Mouse (Mus musculus): Measurements from ENCODE around the gene Pcsk1n. TPM values are rescaled to one million over a fixed set of nuclear protein-coding genes. Genes with fewer than 3 reads are reported as not detected.

Gene Pcsk1n
- polyA plus RNA-seq, 1 experiment: 10.0 TPM

DNA sequence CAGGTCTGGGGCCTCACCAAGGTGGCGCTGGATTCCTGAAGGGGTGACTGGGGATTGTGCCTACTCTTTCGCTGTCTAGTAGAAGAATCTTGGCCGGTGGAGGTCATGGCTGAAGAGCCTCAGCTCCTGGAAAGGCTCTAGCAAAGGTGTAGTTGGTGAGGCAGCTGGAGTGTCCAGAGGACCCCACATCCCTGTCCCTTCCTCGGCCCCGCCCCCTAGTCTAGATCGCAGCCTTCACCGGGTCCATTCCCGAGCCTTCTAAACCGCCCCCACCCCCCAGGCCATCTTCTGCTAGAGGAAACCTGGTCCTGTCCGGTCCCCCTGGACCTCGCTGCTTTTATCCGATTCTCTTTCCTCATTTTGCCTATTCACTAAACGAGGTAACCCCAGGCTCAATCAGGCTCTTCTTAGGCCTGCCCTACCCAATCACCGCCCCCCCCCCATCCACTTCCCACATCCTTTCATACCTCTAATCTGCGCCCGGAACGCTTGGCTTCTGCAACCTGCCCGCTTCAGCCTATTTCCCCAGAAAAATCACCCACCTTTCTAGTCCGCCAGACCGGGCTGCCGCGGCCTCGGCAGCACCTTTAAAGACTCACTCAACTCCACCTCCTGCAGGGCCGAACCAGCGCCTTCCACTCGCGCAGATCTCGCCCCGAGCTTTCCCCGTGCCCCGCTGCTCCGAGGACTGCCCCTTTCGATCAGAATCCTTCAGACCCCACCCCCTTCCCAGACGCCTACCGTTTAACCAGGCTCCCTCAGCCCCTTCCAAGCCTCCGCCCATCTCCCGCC lies 27.7 kb downstream of the Pcsk1n start, which contains the start of gene Hdac6:
Gene Hdac6, minus strand, starts transcription at position 782 of the 792 bp plus-strand sequence.
- H3K27ac ChIP-seq (ENCODE audit: control insufficient read depth, insufficient read depth, low read depth, low read length): peak within 1 kb of the TSS; percentile 69
- peak within 1 kb of the TSS; percentile 85 for H3K4me3 ChIP-seq (ENCODE audit: control insufficient read depth, low read depth, low read length)
- TF ChIP-seq POLR2A (IDR thresholded peaks at IDR 0.05; ENCODE audit: control insufficient read depth, low read depth, low read length) (peak; percentile 53; the same call in 1 of the 2 replicates), CTCF (IDR thresholded peaks at IDR 0.05; ENCODE audit: control insufficient read depth, insufficient read depth, insufficient replicate concordance, low read depth, low read length) (no peak)
- peaks cover 9% of the 10 kb centered on the region for H3K4me1 ChIP-seq (ENCODE audit: control insufficient read depth, insufficient read depth, low read length)
- H3K27me3 ChIP-seq (ENCODE audit: control insufficient read depth, insufficient read depth, low read length): no peaks in the 10 kb centered on the region
- no peaks in the 10 kb centered on the region for H3K36me3 ChIP-seq (ENCODE audit: control insufficient read depth, insufficient read depth, low read length)

DNA sequence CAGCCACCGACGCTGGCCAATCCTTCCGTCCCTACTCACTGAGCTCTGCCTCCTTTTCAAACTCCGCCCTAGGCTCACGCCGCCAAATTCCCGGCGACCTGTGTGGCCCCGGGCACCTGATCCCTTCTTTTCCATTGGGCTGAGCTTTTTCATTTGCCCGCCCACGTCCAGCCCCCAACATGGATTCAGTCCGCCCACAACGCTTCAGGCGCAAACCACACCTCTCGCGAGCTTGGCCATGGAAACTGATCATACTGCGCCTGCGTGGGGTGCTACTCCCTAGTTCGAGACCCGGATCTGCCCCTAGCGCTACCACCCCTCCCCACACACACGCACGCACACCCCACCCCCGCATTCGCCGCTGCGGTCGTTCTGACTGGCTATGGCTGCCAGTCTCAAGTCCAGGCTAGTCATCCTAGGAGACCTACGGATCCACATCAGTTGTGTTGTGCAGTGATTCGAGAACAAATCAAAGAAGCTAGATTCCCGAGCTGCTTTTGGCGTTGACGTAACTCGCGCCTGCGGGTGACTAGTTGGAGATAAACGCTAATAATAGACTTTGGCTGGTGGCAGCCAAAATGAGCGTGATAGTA lies 28.4 kb downstream of the Pcsk1n start:
- Histone ChIP-seq H3K4me1 (ENCODE audit: control insufficient read depth, insufficient read depth, low read length) (peaks cover 9% of the 10 kb centered on the region), H3K4me3 (ENCODE audit: control insufficient read depth, low read depth, low read length) (peak overlapping the region; percentile 85), H3K27me3 (ENCODE audit: control insufficient read depth, insufficient read depth, low read length) (no peaks in the 10 kb centered on the region), H3K27ac (ENCODE audit: control insufficient read depth, insufficient read depth, low read depth, low read length) (peak overlapping the region; percentile 65), H3K36me3 (ENCODE audit: control insufficient read depth, insufficient read depth, low read length) (no peaks in the 10 kb centered on the region)
- no peak; the same call in 1 of the 2 replicates for TF ChIP-seq POLR2A (IDR thresholded peaks at IDR 0.05; ENCODE audit: control insufficient read depth, low read depth, low read length)

DNA sequence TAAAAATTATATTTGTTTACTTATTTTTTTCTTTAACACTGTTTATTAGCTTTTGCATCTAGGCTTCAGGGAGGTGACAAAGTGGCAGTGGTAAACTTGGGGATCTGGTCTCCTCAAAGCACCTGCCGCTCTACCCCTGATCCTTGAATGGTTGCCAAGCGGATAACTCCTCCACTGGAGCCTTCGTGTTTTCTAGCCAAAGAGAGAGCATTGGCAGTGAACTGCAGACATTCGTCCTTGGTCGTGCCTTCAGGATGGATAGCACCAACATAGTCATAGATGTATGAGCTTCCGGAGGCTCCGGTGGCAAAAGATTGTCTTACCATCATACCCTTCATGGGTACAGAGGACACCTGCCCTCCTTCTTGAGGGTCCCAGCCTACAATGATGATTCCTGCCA lies 30.5 kb downstream of the Pcsk1n start:
- H3K4me1 ChIP-seq (ENCODE audit: control insufficient read depth, insufficient read depth, low read length): peaks cover 9% of the 10 kb centered on the region
- no peak overlapping the region for H3K4me3 ChIP-seq (ENCODE audit: control insufficient read depth, low read depth, low read length)
- no peaks in the 10 kb centered on the region for H3K27me3 ChIP-seq (ENCODE audit: control insufficient read depth, insufficient read depth, low read length)
- no peak for TF ChIP-seq POLR2A (IDR thresholded peaks at IDR 0.05; ENCODE audit: control insufficient read depth, low read depth, low read length)
- no peak for TF ChIP-seq CTCF (IDR thresholded peaks at IDR 0.05; ENCODE audit: control insufficient read depth, insufficient read depth, insufficient replicate concordance, low read depth, low read length)
- no peaks in the 10 kb centered on the region for H3K36me3 ChIP-seq (ENCODE audit: control insufficient read depth, insufficient read depth, low read length)
- no peak overlapping the region for H3K27ac ChIP-seq (ENCODE audit: control insufficient read depth, insufficient read depth, low read depth, low read length)

DNA sequence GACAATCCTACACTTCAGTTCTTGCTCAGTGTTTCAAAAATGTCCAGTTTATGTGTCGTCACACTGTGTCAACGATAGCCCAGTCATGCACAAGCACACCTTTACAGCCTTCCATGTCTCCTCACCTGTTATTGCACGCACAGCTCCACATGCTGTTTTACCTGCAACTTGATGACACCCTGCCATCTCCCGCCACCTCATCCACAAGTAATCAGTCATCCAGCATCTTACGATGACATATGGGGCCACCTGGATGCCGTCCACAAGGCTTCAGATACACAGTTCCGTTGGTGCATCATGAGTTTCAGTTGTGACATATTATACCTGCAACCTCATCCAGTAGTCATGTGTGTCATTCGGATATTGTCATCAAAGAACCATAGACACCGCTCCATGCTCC lies 39.2 kb downstream of the Pcsk1n start:
- no peaks in the 10 kb centered on the region for H3K27me3 ChIP-seq (ENCODE audit: control insufficient read depth, insufficient read depth, low read length)
- H3K27ac ChIP-seq (ENCODE audit: control insufficient read depth, insufficient read depth, low read depth, low read length): no peak overlapping the region
- H3K36me3 ChIP-seq (ENCODE audit: control insufficient read depth, insufficient read depth, low read length): no peaks in the 10 kb centered on the region
- TF ChIP-seq CTCF (IDR thresholded peaks at IDR 0.05; ENCODE audit: control insufficient read depth, insufficient read depth, insufficient replicate concordance, low read depth, low read length): no peak
- no peak for TF ChIP-seq POLR2A (IDR thresholded peaks at IDR 0.05; ENCODE audit: control insufficient read depth, low read depth, low read length)
- H3K4me3 ChIP-seq (ENCODE audit: control insufficient read depth, low read depth, low read length): no peak overlapping the region
- H3K4me1 ChIP-seq (ENCODE audit: control insufficient read depth, insufficient read depth, low read length): no peaks in the 10 kb centered on the region

DNA sequence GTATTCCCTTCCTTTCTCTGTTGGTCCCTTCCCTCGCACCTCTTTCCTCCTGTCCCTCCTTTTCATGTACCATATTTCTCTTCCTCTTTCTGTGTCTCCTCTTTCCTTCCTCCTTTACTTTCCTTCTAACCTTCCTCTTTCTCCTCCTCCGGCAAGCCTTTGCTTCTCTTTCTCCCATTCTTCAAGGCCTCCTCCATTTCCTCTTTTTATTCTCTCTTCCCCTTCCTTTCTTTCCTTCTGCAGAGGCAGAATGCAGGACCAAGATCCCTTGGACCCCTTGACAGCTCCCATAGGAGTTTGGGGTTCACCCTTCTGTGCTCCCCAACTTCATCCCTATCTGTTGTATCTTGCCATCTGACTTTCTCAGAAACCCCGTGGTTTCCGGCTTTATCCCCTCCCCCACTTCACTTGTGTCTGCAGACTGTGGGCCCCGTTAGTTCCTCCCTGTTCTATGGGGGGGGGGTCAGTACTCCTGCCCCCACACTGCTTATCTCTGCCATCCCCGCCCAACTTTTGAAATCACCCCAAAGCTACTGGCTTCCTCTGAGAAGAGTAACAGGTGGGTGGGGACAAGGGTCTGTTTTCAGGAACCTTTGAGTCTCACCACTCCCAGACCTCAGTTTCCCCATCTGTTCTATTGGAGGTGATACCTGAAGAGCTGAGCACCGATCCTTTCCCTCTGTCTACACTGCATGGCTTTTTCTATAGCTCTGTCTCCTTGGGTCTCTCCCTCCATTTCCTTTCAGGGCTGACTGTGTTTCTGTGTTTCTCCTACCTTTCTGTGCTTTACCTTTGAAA lies 44.4 kb downstream of the Pcsk1n start:
- H3K4me1 ChIP-seq (ENCODE audit: control insufficient read depth, insufficient read depth, low read length): no peaks in the 10 kb centered on the region
- H3K27ac ChIP-seq (ENCODE audit: control insufficient read depth, insufficient read depth, low read depth, low read length): no peak overlapping the region
- no peak overlapping the region for H3K4me3 ChIP-seq (ENCODE audit: control insufficient read depth, low read depth, low read length)
- TF ChIP-seq CTCF (IDR thresholded peaks at IDR 0.05; ENCODE audit: control insufficient read depth, insufficient read depth, insufficient replicate concordance, low read depth, low read length): no peak
- no peak for TF ChIP-seq POLR2A (IDR thresholded peaks at IDR 0.05; ENCODE audit: control insufficient read depth, low read depth, low read length)
- no peaks in the 10 kb centered on the region for H3K36me3 ChIP-seq (ENCODE audit: control insufficient read depth, insufficient read depth, low read length)
- no peaks in the 10 kb centered on the region for H3K27me3 ChIP-seq (ENCODE audit: control insufficient read depth, insufficient read depth, low read length)

DNA sequence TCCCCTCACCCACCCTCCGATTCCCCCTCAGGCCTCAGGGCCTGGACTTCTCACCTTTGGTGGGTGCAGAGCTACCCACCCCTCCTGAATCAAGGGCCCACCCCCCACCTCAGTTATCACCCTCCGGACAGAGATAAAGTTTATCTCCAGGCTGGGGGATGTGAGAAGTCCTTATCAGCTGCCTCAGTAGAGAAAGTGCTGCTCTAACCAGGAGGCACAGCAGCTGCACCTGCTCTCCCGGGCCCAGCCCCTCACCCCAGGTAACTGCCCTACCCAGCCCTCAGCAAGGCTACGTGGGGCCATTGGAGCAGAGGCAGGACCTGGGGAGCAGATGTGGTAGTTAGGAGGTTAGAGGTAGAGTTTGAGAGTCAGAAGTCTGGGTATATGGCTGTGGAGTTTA lies 46.5 kb downstream of the Pcsk1n start:
- Histone ChIP-seq H3K27me3 (ENCODE audit: control insufficient read depth, insufficient read depth, low read length) (no peaks in the 10 kb centered on the region), H3K4me3 (ENCODE audit: control insufficient read depth, low read depth, low read length) (no peak overlapping the region), H3K27ac (ENCODE audit: control insufficient read depth, insufficient read depth, low read depth, low read length) (no peak overlapping the region), H3K4me1 (ENCODE audit: control insufficient read depth, insufficient read depth, low read length) (no peaks in the 10 kb centered on the region), H3K36me3 (ENCODE audit: control insufficient read depth, insufficient read depth, low read length) (no peaks in the 10 kb centered on the region)
- TF ChIP-seq CTCF (IDR thresholded peaks at IDR 0.05; ENCODE audit: control insufficient read depth, insufficient read depth, insufficient replicate concordance, low read depth, low read length): no peak
- TF ChIP-seq POLR2A (IDR thresholded peaks at IDR 0.05; ENCODE audit: control insufficient read depth, low read depth, low read length): no peak

DNA sequence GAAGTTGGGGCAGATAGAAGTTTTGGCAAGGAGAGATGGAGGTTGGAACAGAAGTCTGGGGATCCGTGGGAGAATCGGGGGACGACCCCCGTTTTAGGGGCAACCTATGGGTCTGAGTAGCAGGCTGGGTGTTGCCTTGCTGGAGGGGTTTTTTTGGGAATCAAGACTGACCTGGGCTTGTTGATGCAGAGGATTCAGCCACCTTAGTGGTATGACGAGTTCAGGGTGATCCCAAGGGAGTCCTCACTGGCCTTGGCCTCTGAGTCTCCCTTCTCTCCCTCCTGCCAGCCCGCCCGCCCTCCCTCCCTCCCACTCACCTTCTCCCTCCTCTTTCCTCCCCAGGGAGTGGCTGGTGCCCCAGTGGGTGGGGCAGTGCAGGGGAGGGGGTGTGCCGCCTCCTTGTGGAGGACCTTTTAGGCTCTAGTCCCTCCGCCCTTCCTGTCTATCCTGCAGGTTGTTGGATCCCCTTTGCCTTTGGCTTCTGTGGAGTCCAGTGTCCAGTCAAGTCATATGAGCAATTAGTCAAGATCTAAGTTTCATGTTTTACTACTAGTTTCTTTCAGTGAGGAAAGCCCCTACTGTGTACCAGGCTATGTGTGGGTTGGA lies 48.1 kb downstream of the Pcsk1n start:
- H3K36me3 ChIP-seq (ENCODE audit: control insufficient read depth, insufficient read depth, low read length): no peaks in the 10 kb centered on the region
- no peaks in the 10 kb centered on the region for H3K27me3 ChIP-seq (ENCODE audit: control insufficient read depth, insufficient read depth, low read length)
- no peak overlapping the region for H3K4me3 ChIP-seq (ENCODE audit: control insufficient read depth, low read depth, low read length)
- H3K4me1 ChIP-seq (ENCODE audit: control insufficient read depth, insufficient read depth, low read length): no peaks in the 10 kb centered on the region
- TF ChIP-seq CTCF (IDR thresholded peaks at IDR 0.05; ENCODE audit: control insufficient read depth, insufficient read depth, insufficient replicate concordance, low read depth, low read length): no peak
- no peak for TF ChIP-seq POLR2A (IDR thresholded peaks at IDR 0.05; ENCODE audit: control insufficient read depth, low read depth, low read length)
- H3K27ac ChIP-seq (ENCODE audit: control insufficient read depth, insufficient read depth, low read depth, low read length): no peak overlapping the region
